Mouse (Mus musculus) E14TG2a.4 (cell line): Measurements from ENCODE around the gene Ms4a6b.

Experiments used
- CTCF ChIP-seq: conservative IDR thresholded peaks from 2 replicates; pipeline ENCODE4 v1.5.1; 2014; ENCODE audit warnings: low read length
- POU5F1 ChIP-seq: IDR thresholded peaks from 2 replicates; pipeline ENCODE4 v1.6.1; 2014; ENCODE audit warnings: low read length, borderline replicate concordance

GRCm38 (mm10) chr19:11513458-11513857 lies 2.9 kb upstream of the Ms4a6b start:
- TF ChIP-seq CTCF (no peak), POU5F1 (no peak)
